Mouse (Mus musculus) brain, embryonic 14.5 days (tissue): Measurements from ENCODE around the gene Mapk1ip1. TPM values are rescaled to one million over a fixed set of nuclear protein-coding genes. Genes with fewer than 3 reads are reported as not detected.
A peak's percentile ranks its signal among the peaks of the same experiment; 100 is the strongest.

ENCODE experiments used
- DNase-seq: peaks from one replicate; pipeline ENCODE4 v3.0.0-alpha.2; 2011; ENCODE audit warnings: low read depth
- CTCF ChIP-seq: fragments of 200-500 bp; IDR thresholded peaks from 2 replicates; pipeline ENCODE4 v1.5.1; 2012; ENCODE audit warnings: inconsistent platforms, mild to moderate bottlenecking, moderate library complexity, borderline replicate concordance; ENCODE audit not compliant: insufficient read depth, insufficient read length; ENCODE audit errors: extremely low read depth
- POLR2A ChIP-seq: fragments of 200-500 bp; IDR thresholded peaks from 2 replicates; pipeline ENCODE4 v1.6.1; 2012; ENCODE audit warnings: mild to moderate bottlenecking, inconsistent platforms, borderline replicate concordance; ENCODE audit not compliant: poor library complexity, insufficient read depth, insufficient read length, severe bottlenecking; ENCODE audit errors: extremely low read depth
- polyA plus RNA-seq: library from polyadenylated mRNA; depleted of rRNA; stranded (reverse); fragments of >200 nt; gene quantifications from 2 replicates; pipeline ENCODE4 v1.2.3, GENCODE M21; 2012

Mapk1ip1 gene
- polyA plus RNA-seq, 1 experiment = 60.8 TPM

DNA sequence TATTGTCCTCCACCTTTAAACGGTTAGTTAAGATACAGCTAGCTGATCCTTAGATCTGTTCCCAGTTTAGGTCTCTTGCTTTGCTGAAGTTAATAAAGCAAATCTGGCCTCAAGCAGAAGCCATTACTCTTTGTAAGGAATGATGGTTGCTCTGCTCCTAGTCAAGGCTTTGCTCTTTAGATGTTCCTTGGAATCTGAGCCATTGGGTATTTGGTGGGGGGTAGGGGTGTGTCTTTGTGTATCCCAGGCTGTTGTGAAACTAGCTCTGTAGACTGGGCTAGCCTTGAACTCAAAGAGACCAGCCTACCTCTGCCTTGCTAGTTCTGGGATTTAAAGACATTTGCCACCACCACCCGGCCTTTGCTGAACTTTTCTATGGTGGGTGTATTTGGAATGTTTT lies 8.1 kb upstream of the Mapk1ip1 start:
- TF ChIP-seq CTCF = no peak
- no peak for TF ChIP-seq POLR2A
- DNase-seq = no peak

GRCm38 (mm10) chr7:138853417-138854031 lies 7.5 kb upstream of the Mapk1ip1 start:
- no peak for TF ChIP-seq POLR2A
- TF ChIP-seq CTCF = no peak
- no peak for DNase-seq

DNA sequence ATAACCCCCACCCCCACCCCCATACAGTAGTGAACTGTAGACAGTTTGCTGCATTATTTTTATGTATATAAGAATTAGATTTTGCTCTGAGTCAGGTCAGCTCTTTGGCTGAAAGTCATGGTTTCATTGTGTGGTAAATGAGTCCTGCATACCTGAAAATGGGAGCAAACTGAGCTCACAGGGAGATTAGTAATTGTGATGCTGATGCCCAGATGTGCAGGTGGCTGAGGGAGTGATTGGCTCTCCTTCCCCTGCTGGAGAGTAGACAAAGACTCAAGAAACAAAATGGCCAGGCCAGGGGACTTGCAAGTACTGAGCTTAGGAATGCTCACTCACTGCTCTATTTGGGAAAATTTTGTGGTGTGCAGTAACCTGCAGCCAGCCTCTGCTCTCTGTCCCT lies 4.0 kb upstream of the Mapk1ip1 start:
- no peak for DNase-seq
- TF ChIP-seq POLR2A (no peak), CTCF (no peak)

DNA sequence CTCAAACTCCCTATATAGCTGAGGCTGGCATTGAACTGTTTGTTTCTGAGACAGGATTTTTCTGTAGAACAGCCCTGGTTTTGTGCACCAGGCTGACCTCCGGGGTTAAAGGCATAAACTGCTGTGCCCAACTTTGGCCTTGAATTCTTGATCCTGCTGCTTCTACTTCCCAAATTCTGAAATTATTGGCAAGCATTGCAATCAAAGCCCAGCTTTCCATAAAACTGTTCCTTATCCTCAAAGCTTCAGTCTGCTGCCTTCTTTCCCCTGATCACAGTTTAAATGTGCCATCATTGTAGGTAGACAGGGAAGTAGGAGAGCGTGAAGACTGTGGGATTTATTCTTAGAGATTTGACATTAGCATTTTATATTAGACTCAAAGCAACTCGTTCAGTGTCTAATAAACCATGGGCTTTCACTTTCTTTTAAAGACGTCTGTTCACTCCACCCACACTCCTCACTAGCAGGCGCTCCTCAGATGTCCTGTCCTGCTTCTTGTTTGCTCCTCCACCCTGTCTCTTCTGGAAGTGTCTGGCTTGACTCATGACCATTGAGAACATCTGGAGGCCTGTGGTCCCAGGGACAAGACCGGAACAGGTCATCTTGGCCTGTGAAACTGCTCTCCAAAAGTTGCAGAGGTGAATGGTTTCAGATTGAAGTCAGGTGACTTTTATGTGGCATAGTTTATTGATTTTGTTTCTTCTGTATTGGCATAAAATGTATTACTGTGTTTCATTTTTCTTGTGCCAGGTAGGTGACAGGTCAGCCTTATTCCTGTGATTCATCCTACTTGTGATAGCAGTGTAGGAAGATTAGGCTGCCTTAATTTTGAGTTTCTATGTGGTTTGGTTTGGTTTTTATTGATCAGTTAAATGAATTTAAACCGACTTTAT lies 2.2 kb upstream of the Mapk1ip1 start:
- TF ChIP-seq POLR2A (no peak), CTCF (no peak)
- DNase-seq = no peak

- TF ChIP-seq POLR2A (no peak), CTCF (no peak)
- peak; percentile 21 for DNase-seq
Measured at GRCm38 (mm10) chr7:138847316-138848027, 1.4 kb upstream of the Mapk1ip1 start.

- TF ChIP-seq CTCF = no peak
- no peak for TF ChIP-seq POLR2A
- no peak for DNase-seq
Measured at GRCm38 (mm10) chr7:138846502-138846991, 474 bp upstream of the Mapk1ip1 start.

DNA sequence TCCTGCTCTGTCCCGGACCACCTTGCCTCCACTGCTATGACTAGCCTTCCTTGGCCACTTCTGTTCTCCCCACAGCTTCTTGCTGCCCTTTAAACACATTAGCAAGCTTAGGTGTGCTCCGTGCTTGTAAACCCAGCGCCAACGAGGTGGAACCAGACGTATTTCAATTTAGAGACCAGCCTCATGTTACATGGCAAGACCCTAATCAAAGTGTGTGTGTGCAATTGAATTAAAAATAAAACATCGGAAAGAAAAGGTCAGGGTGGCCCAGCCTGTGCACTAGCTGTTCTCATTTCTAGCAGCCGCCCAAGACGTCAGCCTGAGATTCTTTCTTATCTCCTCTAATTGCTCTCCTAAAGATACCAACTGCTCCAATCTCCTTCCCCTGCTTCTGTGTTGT lies 962 bp downstream of the Mapk1ip1 start:
- no peak for TF ChIP-seq CTCF
- TF ChIP-seq POLR2A = no peak
- no peak for DNase-seq

DNA sequence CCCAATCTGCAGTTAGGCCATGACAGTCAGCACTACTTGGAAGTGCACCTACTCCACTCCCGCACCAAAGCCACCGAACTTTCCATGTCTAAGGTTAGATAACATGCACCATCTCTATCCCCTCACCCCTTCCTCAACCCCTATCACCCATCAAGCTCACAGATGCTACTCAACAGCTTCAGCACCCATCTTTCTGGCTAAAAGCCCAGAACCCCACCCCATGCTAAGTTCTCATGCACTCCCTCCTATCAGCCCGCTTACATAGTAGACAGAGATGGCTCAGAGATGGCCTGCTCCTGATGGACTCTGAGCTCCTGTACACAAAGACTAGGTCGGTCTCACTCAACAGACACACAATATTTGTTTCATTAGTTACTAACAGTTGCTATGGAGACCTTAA lies 2.7 kb downstream of the Mapk1ip1 start:
- TF ChIP-seq POLR2A (no peak), CTCF (no peak)
- no peak for DNase-seq

- TF ChIP-seq CTCF = no peak
- DNase-seq = peak; percentile 28
Measured at GRCm38 (mm10) chr7:138841436-138842151, 4.5 kb downstream of the Mapk1ip1 start.

- TF ChIP-seq POLR2A (no peak), CTCF (peak; percentile 88)
- peak; percentile 91 for DNase-seq
Measured at GRCm38 (mm10) chr7:138840594-138841021, 5.5 kb downstream of the Mapk1ip1 start.

DNA sequence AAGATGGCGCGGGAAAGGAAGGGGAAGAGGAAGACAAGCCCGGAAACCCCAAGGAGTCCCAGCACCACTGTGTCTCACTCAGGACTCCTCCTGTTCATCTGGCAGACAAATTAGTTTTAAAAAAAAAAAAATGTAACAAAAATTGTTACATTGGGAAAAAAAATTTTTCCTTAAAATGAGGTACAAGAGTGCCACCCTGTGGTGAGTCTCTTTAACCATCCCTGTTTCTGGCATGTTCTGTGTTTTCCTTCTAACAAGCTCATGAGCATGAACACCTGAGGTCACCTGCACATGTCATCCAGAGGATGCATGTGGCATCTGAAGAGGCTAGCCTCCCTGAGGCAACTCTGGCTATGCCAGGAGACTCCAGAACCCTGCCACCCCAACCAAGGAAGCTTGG lies 11.0 kb downstream of the Mapk1ip1 start:
- no peak for TF ChIP-seq CTCF
- no peak for TF ChIP-seq POLR2A
- peak; percentile 68 for DNase-seq
